Mouse (Mus musculus): Measurements from ENCODE around the gene Wdfy3. TPM values are rescaled to one million over a fixed set of nuclear protein-coding genes. Genes with fewer than 3 reads are reported as not detected.

The Wdfy3 gene
- polyA plus RNA-seq, 1 experiment from 2014 or later: 20.8 TPM

- Histone ChIP-seq H3K27me3 (no peaks in the 10 kb centered on the region), H3K9ac (no peak overlapping the region), H3K36me3 (peaks cover 4% of the 10 kb centered on the region; the same call in 1 of the 2 replicates), H3K4me1 (peaks cover 23% of the 10 kb centered on the region), H3K4me3 (replicated peaks) (no peak overlapping the region), H3K9me3 (replicated peaks) (no peaks in the 10 kb centered on the region), H3K27ac (no peak overlapping the region), H3K4me2 (no peak overlapping the region)
- ATAC-seq (replicated peaks; ENCODE audit: low FRiP score): no peak
- WGBS: 67% methylated on average over 4 of the region's 4 CpGs
Measured at GRCm38 (mm10) chr5:102072057-102072456, 2.3 kb upstream of the Wdfy3 start.

GRCm38 (mm10) chr5:102071241-102071640, 1.5 kb upstream of the Wdfy3 start:
- 30% methylated on average over 3 of the region's 3 CpGs for WGBS
- no peak for ATAC-seq (replicated peaks; ENCODE audit: low FRiP score)
- H3K9ac ChIP-seq: 0 out of 2 replicates have a peak overlapping the region, but pooled peaks have one; percentile 97
- no peaks in the 10 kb centered on the region for H3K27me3 ChIP-seq
- H3K4me1 ChIP-seq: peaks cover 31% of the 10 kb centered on the region
- peaks cover 10% of the 10 kb centered on the region for H3K36me3 ChIP-seq
- no peaks in the 10 kb centered on the region for H3K9me3 ChIP-seq (replicated peaks)
- H3K4me3 ChIP-seq (replicated peaks): no peak overlapping the region
- no peak overlapping the region for H3K4me2 ChIP-seq
- H3K27ac ChIP-seq: peak overlapping the region; percentile 37; the same call in 1 of the 2 replicates

GRCm38 (mm10) chr5:102070788-102071187, 1.1 kb upstream of the Wdfy3 start:
- Histone ChIP-seq H3K36me3 (peaks cover 10% of the 10 kb centered on the region), H3K9me3 (replicated peaks) (no peaks in the 10 kb centered on the region), H3K4me1 (peaks cover 33% of the 10 kb centered on the region), H3K9ac (0 out of 2 replicates have a peak overlapping the region, but pooled peaks have one; percentile 97), H3K4me2 (peak overlapping the region; percentile 87), H3K27me3 (no peaks in the 10 kb centered on the region), H3K27ac (peak overlapping the region; percentile 37; the same call in 1 of the 2 replicates), H3K4me3 (replicated peaks) (peak overlapping the region; percentile 92; the same call in 1 of the 2 replicates)
- no peak for ATAC-seq (replicated peaks; ENCODE audit: low FRiP score)
- 35% methylated on average over 4 of the region's 4 CpGs for WGBS

- peaks cover 10% of the 10 kb centered on the region for H3K36me3 ChIP-seq
- H3K27ac ChIP-seq: peak overlapping the region; percentile 95
- H3K4me1 ChIP-seq: peaks cover 34% of the 10 kb centered on the region
- ATAC-seq (replicated peaks; ENCODE audit: low FRiP score): no peak
- WGBS: 19% methylated on average over 6 of the region's 6 CpGs
- H3K4me3 ChIP-seq (replicated peaks): peak overlapping the region; percentile 92
- no peaks in the 10 kb centered on the region for H3K27me3 ChIP-seq
- H3K9ac ChIP-seq: peak overlapping the region; percentile 97
- peak overlapping the region; percentile 87 for H3K4me2 ChIP-seq
- no peaks in the 10 kb centered on the region for H3K9me3 ChIP-seq (replicated peaks)
Measured at GRCm38 (mm10) chr5:102070414-102070768, 670 bp upstream of the Wdfy3 start.

- Histone ChIP-seq H3K27ac (peak overlapping the region; percentile 95), H3K27me3 (no peaks in the 10 kb centered on the region), H3K9ac (peak overlapping the region; percentile 97), H3K36me3 (peaks cover 10% of the 10 kb centered on the region), H3K9me3 (replicated peaks) (no peaks in the 10 kb centered on the region), H3K4me1 (peaks cover 42% of the 10 kb centered on the region), H3K4me2 (peak overlapping the region; percentile 87), H3K4me3 (replicated peaks) (peak overlapping the region; percentile 92)
- WGBS: 0% methylated on average over 36 of the region's 92 CpGs
- peak; percentile 89 for ATAC-seq (replicated peaks; ENCODE audit: low FRiP score)
Measured at GRCm38 (mm10) chr5:102069051-102069766, 512 bp downstream of the Wdfy3 start.

GRCm38 (mm10) chr5:102066458-102066857, 3.3 kb downstream of the Wdfy3 start:
- Histone ChIP-seq H3K4me2 (no peak overlapping the region), H3K36me3 (peaks cover 10% of the 10 kb centered on the region), H3K9me3 (replicated peaks) (no peaks in the 10 kb centered on the region), H3K27ac (no peak overlapping the region), H3K4me3 (replicated peaks) (no peak overlapping the region), H3K9ac (no peak overlapping the region), H3K27me3 (no peaks in the 10 kb centered on the region), H3K4me1 (peaks cover 70% of the 10 kb centered on the region)
- no peak for ATAC-seq (replicated peaks; ENCODE audit: low FRiP score)
- 94% methylated on average over 6 of the region's 6 CpGs for WGBS

GRCm38 (mm10) chr5:102063013-102063752, 6.5 kb downstream of the Wdfy3 start:
- no peak overlapping the region for H3K4me3 ChIP-seq (replicated peaks)
- H3K36me3 ChIP-seq: peaks cover 10% of the 10 kb centered on the region
- H3K4me1 ChIP-seq: peaks cover 65% of the 10 kb centered on the region
- H3K4me2 ChIP-seq: peak overlapping the region; percentile 31
- no peaks in the 10 kb centered on the region for H3K9me3 ChIP-seq (replicated peaks)
- H3K27me3 ChIP-seq: no peaks in the 10 kb centered on the region
- 41% methylated on average over 18 of the region's 18 CpGs for WGBS
- no peak overlapping the region for H3K9ac ChIP-seq
- peak; percentile 57 for ATAC-seq (replicated peaks; ENCODE audit: low FRiP score)
- H3K27ac ChIP-seq: peak overlapping the region; percentile 70

GRCm38 (mm10) chr5:102061816-102062215, 7.9 kb downstream of the Wdfy3 start:
- no peaks in the 10 kb centered on the region for H3K9me3 ChIP-seq (replicated peaks)
- H3K4me3 ChIP-seq (replicated peaks): no peak overlapping the region
- no peak overlapping the region for H3K4me2 ChIP-seq
- no peak for ATAC-seq (replicated peaks; ENCODE audit: low FRiP score)
- H3K27ac ChIP-seq: peak overlapping the region; percentile 69
- H3K4me1 ChIP-seq: peaks cover 64% of the 10 kb centered on the region
- H3K36me3 ChIP-seq: peaks cover 4% of the 10 kb centered on the region
- 63% methylated on average over 5 of the region's 5 CpGs for WGBS
- H3K9ac ChIP-seq: no peak overlapping the region
- no peaks in the 10 kb centered on the region for H3K27me3 ChIP-seq

GRCm38 (mm10) chr5:102055946-102056345, 13.8 kb downstream of the Wdfy3 start:
- H3K4me1 ChIP-seq: peaks cover 51% of the 10 kb centered on the region
- 55% methylated on average over 7 of the region's 7 CpGs for WGBS
- H3K4me2 ChIP-seq: no peak overlapping the region
- H3K9me3 ChIP-seq (replicated peaks): no peaks in the 10 kb centered on the region
- H3K9ac ChIP-seq: no peak overlapping the region
- peak overlapping the region; percentile 74 for H3K27ac ChIP-seq
- no peaks in the 10 kb centered on the region for H3K36me3 ChIP-seq
- ATAC-seq (replicated peaks; ENCODE audit: low FRiP score): no peak
- no peaks in the 10 kb centered on the region for H3K27me3 ChIP-seq
- no peak overlapping the region for H3K4me3 ChIP-seq (replicated peaks)

GRCm38 (mm10) chr5:102055130-102055641, 14.5 kb downstream of the Wdfy3 start:
- Histone ChIP-seq H3K27me3 (no peaks in the 10 kb centered on the region), H3K4me2 (peak overlapping the region; percentile 15; the same call in 1 of the 2 replicates), H3K9me3 (replicated peaks) (no peaks in the 10 kb centered on the region), H3K4me3 (replicated peaks) (no peak overlapping the region), H3K36me3 (no peaks in the 10 kb centered on the region), H3K4me1 (peaks cover 50% of the 10 kb centered on the region), H3K27ac (peak overlapping the region; percentile 74), H3K9ac (no peak overlapping the region)
- 31% methylated on average over 3 of the region's 3 CpGs for WGBS
- ATAC-seq (replicated peaks; ENCODE audit: low FRiP score): peak; percentile 72

GRCm38 (mm10) chr5:102054511-102055093, 15.1 kb downstream of the Wdfy3 start:
- H3K4me3 ChIP-seq (replicated peaks): no peak overlapping the region
- H3K9me3 ChIP-seq (replicated peaks): no peaks in the 10 kb centered on the region
- peaks cover 50% of the 10 kb centered on the region for H3K4me1 ChIP-seq
- H3K27ac ChIP-seq: peak overlapping the region; percentile 74
- H3K9ac ChIP-seq: no peak overlapping the region
- no peaks in the 10 kb centered on the region for H3K27me3 ChIP-seq
- 0 out of 2 replicates have a peak overlapping the region, but pooled peaks have one; percentile 15 for H3K4me2 ChIP-seq
- ATAC-seq (replicated peaks; ENCODE audit: low FRiP score): peak; percentile 49; the same call in 1 of the 2 replicates
- WGBS: 57% methylated on average over 11 of the region's 11 CpGs
- no peaks in the 10 kb centered on the region; the same call in 1 of the 2 replicates for H3K36me3 ChIP-seq
